Mouse (Mus musculus) heart, embryonic 14.5 days (tissue): ENCODE results near the gene 4930503B20Rik. TPM values are rescaled to one million over a fixed set of nuclear protein-coding genes. Genes with fewer than 3 reads are reported as not detected.

Source experiments
- ATAC-seq: fragments of 200-750 bp; cut with Nextera tagmentation; 2 replicates; pipeline ENCODE4 v1.8.0; 2017; ENCODE audit warnings: low read depth, moderate TSS enrichment; ENCODE audit not compliant: insufficient number of reproducible peaks, insufficient read depth, low FRiP score
- H3K27ac ChIP-seq, 2 experiments: fragments of 200-500 bp in 1 of 2; fragments of 300-500 bp in 1 of 2; sonication (generic) in 1 of 2; replicated peaks in 1 of 2; 2 replicates each; pipeline ENCODE4 v1.5.1; 2012 to 2014; ENCODE audit warnings: low read depth in 2 of 2, low read length in 2 of 2, control low read depth in 1 of 2, mild to moderate bottlenecking in 1 of 2, mixed read lengths in 1 of 2; ENCODE audit not compliant: control insufficient read depth in 1 of 2, insufficient read depth in 1 of 2
- H3K27me3 ChIP-seq: fragments of 300-500 bp; sonication (generic); 2 replicates; pipeline ENCODE4 v1.6.1; 2014; ENCODE audit warnings: mild to moderate bottlenecking, low read length, control low read depth; ENCODE audit not compliant: control insufficient read depth, insufficient read depth
- H3K36me3 ChIP-seq: fragments of 300-500 bp; sonication (generic); 2 replicates; pipeline ENCODE4 v1.6.1; 2014; ENCODE audit warnings: mild to moderate bottlenecking, control low read depth, low read length, mixed read lengths; ENCODE audit not compliant: control insufficient read depth, insufficient read depth
- H3K4me1 ChIP-seq, 2 experiments: fragments of 200-500 bp in 1 of 2; fragments of 300-500 bp in 1 of 2; sonication (generic) in 1 of 2; 2 replicates each; pipeline ENCODE4 v1.6.1; 2012 to 2014; ENCODE audit warnings: low read length in 2 of 2, control low read depth in 1 of 2, mixed read lengths in 1 of 2; ENCODE audit not compliant: control insufficient read depth in 2 of 2, insufficient read depth in 2 of 2
- H3K4me2 ChIP-seq: fragments of 300-500 bp; sonication (generic); 2 replicates; pipeline ENCODE4 v1.6.1; 2014; ENCODE audit warnings: mild to moderate bottlenecking, low read length
- H3K4me3 ChIP-seq, 2 experiments: fragments of 200-500 bp in 1 of 2; fragments of 300-500 bp in 1 of 2; sonication (generic) in 1 of 2; 2 replicates each; pipeline ENCODE4 v1.5.1; 2012 to 2014; ENCODE audit warnings: low read length in 2 of 2, mild to moderate bottlenecking in 2 of 2, control low read depth in 1 of 2, low read depth in 1 of 2, moderate library complexity in 1 of 2; ENCODE audit not compliant: control insufficient read depth in 1 of 2, insufficient read depth in 1 of 2
- H3K9ac ChIP-seq: fragments of 300-500 bp; sonication (generic); 2 replicates; pipeline ENCODE4 v1.6.1; 2014; ENCODE audit warnings: mild to moderate bottlenecking, low read length
- H3K9me3 ChIP-seq: fragments of 300-500 bp; sonication (generic); 2 replicates; pipeline ENCODE4 v1.6.1; 2016; ENCODE audit warnings: low read length, control low read depth; ENCODE audit not compliant: control insufficient read depth
- whole genome bisulfite sequencing: fragments of 180-500 bp; shearing (Covaris S2); extraction: QIAGEN DNeasy Blood & Tissue Kit; methylation state at CpG from one replicate; pipeline ENCODE4 v1.1.7; 2014; 5-methylcytosine and 5-hydroxymethylcytosine counted together
- polyA plus RNA-seq: library from polyadenylated mRNA; unstranded; fragments of >200 nt; fragmentation: Nextera tagmentation; extraction: Ambion mirVana; gene quantifications from 2 replicates; pipeline ENCODE4 v1.2.1, GENCODE M21; 2014

4930503B20Rik gene
- 0.13 TPM in 1 of 2 replicates, not detected in the other for polyA plus RNA-seq

GRCm38 (mm10) chr3:146651217-146651616 lies at the start of gene 4930503B20Rik:
Gene 4930503B20Rik (minus strand): TSS chr3:146651317.
- no peak within 1 kb of the TSS for H3K9ac ChIP-seq
- H3K27me3 ChIP-seq, result no peaks in the 10 kb centered on the region
- H3K36me3 ChIP-seq, result no peaks in the 10 kb centered on the region
- H3K9me3 ChIP-seq, result no peaks in the 10 kb centered on the region
- no peak within 1 kb of the TSS for H3K27ac ChIP-seq
- no peak within 1 kb of the TSS for H3K4me3 ChIP-seq
- peaks cover 10 to 17% of the 10 kb centered on the region in 2 experiments for H3K4me1 ChIP-seq
- 58% methylated on average over 3 of the region's 3 CpGs for WGBS
- no peak within 1 kb of the TSS for H3K4me2 ChIP-seq
- no peak for ATAC-seq

GRCm38 (mm10) chr3:146700051-146700450 lies 48.9 kb upstream of the 4930503B20Rik start:
- WGBS, result 30% methylated on average over 11 of the region's 11 CpGs
- Histone ChIP-seq H3K4me3 (no peak overlapping the region), H3K9ac (no peak overlapping the region), H3K4me2 (peak overlapping the region; percentile 32), H3K27me3 (no peaks in the 10 kb centered on the region), H3K4me1 (peaks cover 8 to 11% of the 10 kb centered on the region in 2 experiments; a peak in 3 of 4 replicates), H3K27ac (no peak overlapping the region), H3K9me3 (no peaks in the 10 kb centered on the region), H3K36me3 (no peaks in the 10 kb centered on the region)
- ATAC-seq, result no peak

- peak overlapping the region; percentile 38; the same call in 1 of the 2 replicates for H3K9ac ChIP-seq
- H3K4me2 ChIP-seq, result peak overlapping the region; percentile 39
- no peak overlapping the region for H3K27ac ChIP-seq
- WGBS, result 18% methylated on average over 11 of the region's 11 CpGs
- no peak overlapping the region for H3K4me3 ChIP-seq
- peaks cover 8 to 11% of the 10 kb centered on the region in 2 experiments; a peak in 3 of 4 replicates for H3K4me1 ChIP-seq
- no peaks in the 10 kb centered on the region for H3K27me3 ChIP-seq
- no peaks in the 10 kb centered on the region for H3K36me3 ChIP-seq
- H3K9me3 ChIP-seq, result no peaks in the 10 kb centered on the region
- ATAC-seq, result no peak
Measured at GRCm38 (mm10) chr3:146698982-146699381, 47.9 kb upstream of the 4930503B20Rik start.

GRCm38 (mm10) chr3:146692547-146692946 lies 41.4 kb upstream of the 4930503B20Rik start:
- Histone ChIP-seq H3K27me3 (no peaks in the 10 kb centered on the region), H3K4me1 (peaks cover 6 to 10% of the 10 kb centered on the region in 2 experiments; a peak in 3 of 4 replicates), H3K36me3 (no peaks in the 10 kb centered on the region), H3K4me2 (no peak overlapping the region), H3K9me3 (no peaks in the 10 kb centered on the region), H3K9ac (no peak overlapping the region), H3K4me3 (no peak overlapping the region), H3K27ac (no peak overlapping the region)
- ATAC-seq, result no peak
- WGBS, result 72% methylated on average over 5 of the region's 5 CpGs

- 35% methylated on average over 4 of the region's 4 CpGs for WGBS
- H3K9ac ChIP-seq, result no peak overlapping the region
- H3K9me3 ChIP-seq, result no peaks in the 10 kb centered on the region
- no peaks in the 10 kb centered on the region for H3K36me3 ChIP-seq
- H3K4me3 ChIP-seq, result no peak overlapping the region
- peak overlapping the region; percentile 56 to 73 for H3K27ac ChIP-seq
- no peak overlapping the region for H3K4me2 ChIP-seq
- H3K27me3 ChIP-seq, result no peaks in the 10 kb centered on the region
- peaks cover 16 to 29% of the 10 kb centered on the region in 2 experiments for H3K4me1 ChIP-seq
- ATAC-seq, result no peak
Measured at GRCm38 (mm10) chr3:146687121-146687725, 36.1 kb upstream of the 4930503B20Rik start.

GRCm38 (mm10) chr3:146686428-146686827 lies 35.3 kb upstream of the 4930503B20Rik start:
- Histone ChIP-seq H3K36me3 (no peaks in the 10 kb centered on the region), H3K4me1 (peaks cover 19 to 35% of the 10 kb centered on the region in 2 experiments), H3K9ac (no peak overlapping the region), H3K27me3 (no peaks in the 10 kb centered on the region), H3K4me2 (no peak overlapping the region), H3K27ac (no peak overlapping the region), H3K4me3 (no peak overlapping the region), H3K9me3 (no peaks in the 10 kb centered on the region)
- 78% methylated on average over 8 of the region's 8 CpGs for WGBS
- ATAC-seq, result no peak

GRCm38 (mm10) chr3:146684811-146685675 lies 33.9 kb upstream of the 4930503B20Rik start, which contains the start of gene Samd13:
Gene Samd13 (minus strand): TSS chr3:146685592.
- Histone ChIP-seq H3K4me1 (peaks cover 19 to 35% of the 10 kb centered on the region in 2 experiments), H3K27me3 (no peaks in the 10 kb centered on the region), H3K9me3 (no peaks in the 10 kb centered on the region), H3K27ac (peak within 1 kb of the TSS; percentile 17 to 37; a peak in 2 of 4 replicates), H3K36me3 (no peaks in the 10 kb centered on the region), H3K9ac (peak within 1 kb of the TSS; percentile 85), H3K4me3 (peak within 1 kb of the TSS; percentile 57 to 67), H3K4me2 (peak within 1 kb of the TSS; percentile 98)
- ATAC-seq, result peak; percentile 72
- 2% methylated on average over 50 of the region's 50 CpGs for WGBS
